15 mouse cellular contexts compared by ENCODE assay signal in genomic region chr9:56463046-56463445, GRCm38 (mm10). TPM values are rescaled to one million over a fixed set of nuclear protein-coding genes. Genes with fewer than 3 reads are reported as not detected.
DNase-seq lines count a peak whose midpoint lies in the region; ATAC-seq and TF ChIP-seq lines count a peak whose summit lies in the region.
"Had no signal": no experiment of that assay in that cellular context is flagged by ENCODE, and none has a peak within 500 bp of the region (broad histone marks: within the 10 kb centered on the region; RNA-seq: fewer than 3 reads in every experiment).

No protein-coding gene starts in this region.

- DNase-seq in gastrocnemius, adult 2 months: no peak
- DNase-seq in gastrocnemius, postnatal 4 days (ENCODE audit: low spot score in 2 of 2): no peak
- no peak for DNase-seq in kidney, adult 2 months
- DNase-seq in kidney, postnatal 14 days: no peak
- no peak for DNase-seq in lung, adult 2 months
- no peak for DNase-seq in liver, postnatal 0 days
- DNase-seq in ovary, postnatal 10 days (ENCODE audit: low spot score): no peak
- DNase-seq: cerebellum, postnatal 36 days; gastrocnemius, postnatal 10 days had no signal

- 0 out of 2 replicates have a peak, but pooled peaks cover 4% of the 10 kb centered on the region for H3K4me1 ChIP-seq in kidney, adult 2 months (ENCODE audit: control insufficient read depth, insufficient read depth, low read length)
- H3K4me1 ChIP-seq in lung, embryonic 15.5 days: peaks cover 46% of the 10 kb centered on the region
- H3K4me1 ChIP-seq in lung, adult 2 months (ENCODE audit: control insufficient read depth, insufficient read depth, low read length): peaks cover 32% of the 10 kb centered on the region
- peaks cover 15% of the 10 kb centered on the region for H3K4me1 ChIP-seq in liver, postnatal 0 days (ENCODE audit: insufficient read depth)

- intact Hi-C loops in gastrocnemius, adult 2 months (cut with DNase I): no loop called here

- no peak overlapping the region for H3K9ac ChIP-seq in lung, embryonic 15.5 days
- H3K9ac ChIP-seq in liver, postnatal 0 days (replicated peaks): no peak overlapping the region
- H3K9ac ChIP-seq: limb, embryonic 13.5 days; midbrain, embryonic 13.5 days had no signal

- H3K27me3 ChIP-seq in kidney, adult 2 months (replicated peaks; ENCODE audit: control insufficient read depth, insufficient read depth, low read length): no peaks in the 10 kb centered on the region
- H3K27me3 ChIP-seq in lung, embryonic 15.5 days: no peaks in the 10 kb centered on the region
- no peaks in the 10 kb centered on the region for H3K27me3 ChIP-seq in liver, postnatal 0 days (ENCODE audit: insufficient read depth, low read length)
- H3K27me3 ChIP-seq: CH12.LX; limb, embryonic 13.5 days; midbrain, embryonic 13.5 days had no signal

- ATAC-seq in lung, embryonic 15.5 days (ENCODE audit: borderline replicate concordance, extremely low read depth, low FRiP score, low TSS enrichment): no peak
- no peak for ATAC-seq in liver, postnatal 0 days
- ATAC-seq: midbrain, embryonic 13.5 days had no signal

- no peak overlapping the region for H3K4me3 ChIP-seq in gastrocnemius, adult 2 months
- H3K4me3 ChIP-seq in kidney, adult 2 months (ENCODE audit: insufficient read depth, low read depth, low read length): no peak overlapping the region
- H3K4me3 ChIP-seq in lung, embryonic 15.5 days: no peak overlapping the region
- H3K4me3 ChIP-seq in lung, adult 2 months (replicated peaks; ENCODE audit: extremely low read depth, low read depth, low read length): no peak overlapping the region
- no peak overlapping the region for H3K4me3 ChIP-seq in liver, postnatal 0 days (ENCODE audit: low read depth, low read length)
- H3K4me3 ChIP-seq: embryonic facial prominence, embryonic 10.5 days; hindbrain, embryonic 10.5 days; limb, embryonic 13.5 days; midbrain, embryonic 13.5 days had no signal

- no peaks in the 10 kb centered on the region; the same call in 1 of the 2 replicates for H3K36me3 ChIP-seq in kidney, adult 2 months (ENCODE audit: control insufficient read depth, insufficient read depth, low read length)
- H3K36me3 ChIP-seq in lung, embryonic 15.5 days: peaks cover 6% of the 10 kb centered on the region
- peaks cover 4% of the 10 kb centered on the region; the same call in 1 of the 2 replicates for H3K36me3 ChIP-seq in liver, postnatal 0 days (replicated peaks; ENCODE audit: insufficient read depth, low read length)

- no peak overlapping the region for H3K4me2 ChIP-seq in lung, embryonic 15.5 days
- no peak overlapping the region for H3K4me2 ChIP-seq in liver, postnatal 0 days (ENCODE audit: low read depth, low read length)
- H3K4me2 ChIP-seq: limb, embryonic 13.5 days; midbrain, embryonic 13.5 days had no signal

- no peak for TF ChIP-seq CTCF in gastrocnemius, adult 2 months (IDR thresholded peaks at IDR 0.05)
- no peak for TF ChIP-seq CTCF in kidney, adult 2 months (conservative IDR thresholded peaks at IDR 0.05; ENCODE audit: insufficient read depth, insufficient read length, low read depth, low read length)
- TF ChIP-seq CTCF in lung, adult 2 months (IDR thresholded peaks at IDR 0.05; ENCODE audit: insufficient read depth, low read length): no peak
- no peak for TF ChIP-seq CTCF in liver, postnatal 0 days (IDR thresholded peaks at IDR 0.05; ENCODE audit: low read depth)

- H3K9me3 ChIP-seq in lung, embryonic 15.5 days: no peaks in the 10 kb centered on the region
- H3K9me3 ChIP-seq in liver, postnatal 0 days (ENCODE audit: low read length): no peaks in the 10 kb centered on the region
- H3K9me3 ChIP-seq: embryonic facial prominence, embryonic 10.5 days; hindbrain, embryonic 10.5 days; limb, embryonic 13.5 days; midbrain, embryonic 13.5 days had no signal

- no peak for TF ChIP-seq EP300 in liver, postnatal 0 days (IDR thresholded peaks at IDR 0.05; ENCODE audit: low read depth)

- no peak for TF ChIP-seq POLR2A in kidney, adult 2 months (IDR thresholded peaks at IDR 0.05; ENCODE audit: low read depth, low read length)
- TF ChIP-seq POLR2A in lung, adult 2 months (IDR thresholded peaks at IDR 0.05; ENCODE audit: borderline replicate concordance, extremely low read depth, low read depth, low read length): no peak

- H3K27ac ChIP-seq in gastrocnemius, adult 2 months: peak overlapping the region; percentile 81
- peak overlapping the region; percentile 17; the same call in 1 of the 2 replicates for H3K27ac ChIP-seq in kidney, adult 2 months (ENCODE audit: insufficient read depth, low read depth, low read length)
- H3K27ac ChIP-seq in lung, embryonic 15.5 days: peak overlapping the region; percentile 89
- H3K27ac ChIP-seq in liver, postnatal 0 days (ENCODE audit: low read depth): 0 out of 2 replicates have a peak overlapping the region, but pooled peaks have one; percentile 18
- H3K27ac ChIP-seq: embryonic facial prominence, embryonic 10.5 days; hindbrain, embryonic 10.5 days; limb, embryonic 13.5 days; midbrain, embryonic 13.5 days had no signal

- 85% methylated on average over 2 of the region's 2 CpGs for WGBS in kidney, adult 2 months
- 68% methylated on average over 2 of the region's 2 CpGs for WGBS in lung, embryonic 15.5 days
- WGBS in lung, adult 2 months: 60% methylated on average over 2 of the region's 2 CpGs
- WGBS in liver, postnatal 0 days (ENCODE audit: insufficient replicate concordance): 86% methylated on average over 2 of the region's 2 CpGs

RNA-seq across cellular contexts. Expression of gene Hmg20a, which starts 44.6 kb away (rescaled TPM):
- 10 to 100 TPM; 14.7 to 14.8 TPM for total RNA-seq in gastrocnemius, adult 2 months (2021)
- total RNA-seq in gastrocnemius, postnatal 4 days (2021): 10 to 100 TPM; 43.2 to 44.0 TPM
- 23.2 and 23.9 TPM in 2 replicates for polyA plus RNA-seq in kidney, adult 2 months (2012; rRNA removed)
- 53.9 and 59.9 TPM in 2 replicates for polyA plus RNA-seq in lung, embryonic 15.5 days (2015; fragmentation: Nextera tagmentation; extraction: Ambion mirVana)
- polyA plus RNA-seq in lung, adult 2 months (2012; rRNA removed): 20.7 and 29.4 TPM in 2 replicates
- 8.2 and 8.3 TPM in 2 replicates for polyA plus RNA-seq in liver, postnatal 0 days (2015; fragmentation: Nextera tagmentation; extraction: Ambion mirVana)

RNA-seq across cellular contexts. Expression of gene Peak1, which starts 45.2 kb away (rescaled TPM):
- 10 to 100 TPM; 10.8 to 18.2 TPM for total RNA-seq in gastrocnemius, adult 2 months (2021)
- total RNA-seq in gastrocnemius, postnatal 4 days (2021): 10 to 100 TPM; 30.3 to 34.3 TPM
- 7.4 and 8.5 TPM in 2 replicates for polyA plus RNA-seq in kidney, adult 2 months (2012; rRNA removed)
- polyA plus RNA-seq in lung, embryonic 15.5 days (2015; fragmentation: Nextera tagmentation; extraction: Ambion mirVana): 22.1 and 28.7 TPM in 2 replicates
- 16.3 and 22.4 TPM in 2 replicates for polyA plus RNA-seq in lung, adult 2 months (2012; rRNA removed)
- 2.3 and 2.6 TPM in 2 replicates for polyA plus RNA-seq in liver, postnatal 0 days (2015; fragmentation: Nextera tagmentation; extraction: Ambion mirVana)

Comparison
In these comparisons a context has a peak if more than half of its experiments do, and no peak if none do; other contexts are left out.
1. H3K27ac ChIP-seq: peak in every context shown above with its lines; median percentile 89 in lung, embryonic 15.5 days; 81 in gastrocnemius, adult 2 months; 18 in liver, postnatal 0 days; 17 in kidney, adult 2 months.